Mouse (Mus musculus): ENCODE measurements at regions not wholly inside any gene's neighbourhood (a gene's known extent, or its start where the extent isn't known, plus 50 kb on each side); places are given as distances from the start of the nearest gene placed in this dataset.

DNA sequence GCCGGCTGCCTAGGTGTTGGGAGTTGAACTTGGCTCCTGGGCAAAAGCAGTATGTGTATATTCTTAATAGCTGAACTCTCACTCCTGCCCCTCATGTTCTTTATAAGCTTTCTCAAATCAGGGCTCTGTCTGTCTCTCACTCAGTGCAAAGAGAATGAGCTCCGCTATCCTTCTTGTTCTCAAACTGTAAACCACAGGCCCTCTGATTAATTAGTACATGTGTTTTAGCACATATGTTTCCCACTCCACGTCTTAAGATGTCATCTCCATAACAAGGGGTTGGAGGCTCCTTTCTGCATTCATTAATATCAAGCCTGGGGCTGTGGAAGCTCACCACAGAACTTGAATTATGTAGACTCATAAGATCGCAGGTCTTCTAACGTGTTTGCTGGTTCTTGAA, 104.7 kb downstream of the Nsun3 start:
- DNase-seq (ENCODE audit: low spot score), result no peak

DNA sequence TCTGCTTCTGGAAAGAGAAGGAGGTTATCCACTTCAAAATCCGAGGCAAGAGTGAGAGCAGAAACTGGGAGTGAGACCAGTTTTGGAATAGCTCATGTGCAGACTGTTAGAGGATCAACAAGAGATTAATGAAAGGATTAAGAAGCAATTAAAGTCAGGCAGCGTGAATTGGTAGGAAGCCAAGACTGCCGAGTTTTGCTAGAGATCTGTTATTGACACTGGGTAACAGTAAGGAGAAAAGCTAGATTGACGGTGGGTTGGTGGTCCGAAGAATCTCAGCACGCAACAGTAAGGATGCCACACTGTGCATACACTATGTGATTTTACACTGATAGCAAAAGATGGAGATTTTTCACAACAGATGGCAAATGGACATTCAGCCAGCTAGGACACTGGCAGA, 109.8 kb downstream of the Nsun3 start:
- DNase-seq (ENCODE audit: low spot score), result no peak

DNA sequence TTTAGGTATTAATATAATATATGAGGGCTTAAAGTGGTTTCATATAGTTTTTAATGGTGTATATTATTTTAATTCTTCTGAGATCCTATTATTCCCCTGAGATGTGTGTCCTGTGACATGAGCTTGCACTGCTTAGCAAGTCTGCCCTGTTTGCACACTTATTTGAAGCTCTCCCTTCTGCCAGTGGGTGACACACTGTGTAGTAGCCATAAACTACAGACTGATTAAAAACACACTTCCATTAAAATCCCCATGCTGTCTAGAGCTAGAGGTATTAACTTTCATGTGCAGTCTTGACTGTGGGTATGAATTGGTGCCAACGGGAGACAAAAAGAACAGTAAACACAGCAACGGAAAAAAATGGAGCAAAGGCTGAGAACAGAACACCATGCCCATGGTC, 129.2 kb downstream of the Nsun3 start:
- no peak for DNase-seq (ENCODE audit: low spot score)

DNA sequence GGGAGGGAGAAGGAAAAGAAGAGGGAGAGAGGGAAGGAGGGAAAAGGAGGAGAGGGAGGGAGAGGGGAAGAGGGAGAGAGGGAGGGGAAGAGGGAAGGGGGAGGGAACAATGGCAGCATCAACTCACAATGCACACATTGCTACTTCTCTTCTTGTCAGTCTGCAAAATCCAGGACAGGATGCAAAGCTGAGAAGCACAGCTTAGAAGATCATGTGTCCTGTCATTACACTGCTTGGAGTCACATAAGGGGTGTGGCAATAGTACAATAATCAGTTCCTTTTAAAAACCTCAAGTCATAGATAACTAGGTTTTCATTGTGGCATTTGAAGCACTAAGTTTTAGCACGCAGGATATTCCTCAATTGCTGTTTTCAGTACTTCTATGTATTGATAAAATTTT, 132.2 kb downstream of the Nsun3 start:
- DNase-seq (ENCODE audit: low spot score), result no peak

DNA sequence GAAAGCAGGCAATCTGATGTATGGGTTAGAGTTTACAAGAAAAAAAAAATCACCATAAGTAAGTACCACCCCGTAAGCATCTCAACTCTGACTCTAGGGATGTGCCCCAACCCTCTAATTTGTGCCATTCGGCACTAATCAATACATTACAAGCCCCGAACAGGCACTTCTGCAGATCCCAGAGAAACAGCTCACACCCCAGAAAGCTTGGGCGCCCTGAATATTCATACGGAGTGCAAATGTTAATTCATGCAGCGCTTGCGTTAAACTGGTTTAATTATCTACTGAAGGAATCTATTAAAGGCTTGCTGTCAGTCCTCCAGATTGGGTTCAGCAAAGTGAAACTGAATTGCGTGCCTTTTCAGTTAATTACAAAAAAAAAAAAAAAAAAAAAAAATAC, 132.8 kb downstream of the Nsun3 start:
- DNase-seq (ENCODE audit: low spot score), result no peak

DNA sequence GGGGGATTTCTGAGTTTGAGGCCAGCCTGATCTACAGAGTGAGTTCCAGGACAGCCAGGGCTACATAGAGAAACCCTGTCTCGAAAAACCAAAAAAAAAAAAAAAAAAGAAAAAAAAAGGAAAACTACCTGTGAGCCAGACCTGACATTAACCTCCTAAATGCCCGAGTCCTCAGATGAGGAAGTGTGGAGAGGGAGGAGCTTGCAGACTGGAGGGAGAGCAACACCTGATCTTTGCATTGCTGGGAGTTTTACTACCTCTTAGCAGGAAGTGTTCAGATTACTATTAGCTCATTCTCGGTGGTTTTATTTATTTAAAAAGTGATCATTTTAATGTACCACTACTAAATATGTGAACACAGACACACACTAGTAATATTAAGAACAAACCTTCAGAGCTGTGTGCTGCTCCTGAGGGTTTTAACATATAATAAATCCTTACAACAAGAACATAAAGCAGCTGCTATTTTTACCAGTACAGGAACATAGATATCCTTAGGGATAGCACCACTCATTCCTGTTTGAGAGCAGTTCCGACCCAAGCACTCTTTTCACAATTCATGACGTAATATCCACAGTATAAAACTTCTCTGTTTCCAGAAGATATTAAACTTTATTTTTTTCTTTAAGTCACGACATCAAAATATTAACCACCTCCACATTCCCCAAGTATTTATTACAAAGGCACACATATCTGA, 133.7 kb downstream of the Nsun3 start:
- DNase-seq (ENCODE audit: low spot score), result no peak

- DNase-seq (ENCODE audit: low spot score), result no peak
These were observed 135.8 kb downstream of the Nsun3 start for GRCm38 (mm10) chr16:62650856-62651255.

DNA sequence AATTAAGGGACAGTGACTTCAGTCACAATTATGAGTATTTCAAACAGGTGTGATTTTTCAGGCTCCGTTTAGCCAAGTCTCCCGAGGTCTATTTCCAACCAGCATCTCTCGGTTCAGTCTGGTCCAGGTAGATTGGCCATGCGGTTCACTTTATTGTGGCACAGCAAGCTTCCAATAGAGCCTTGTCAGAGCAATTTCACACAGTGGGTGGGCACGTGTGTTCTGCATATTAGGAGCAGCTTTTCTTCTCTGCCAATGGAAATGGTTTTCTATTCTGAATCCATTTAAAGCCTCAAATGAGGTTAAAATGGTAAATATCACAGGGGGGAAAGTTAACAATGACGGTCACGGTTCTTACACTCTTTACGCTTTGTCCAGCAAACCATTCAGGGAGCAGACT, 138.3 kb downstream of the Nsun3 start:
- DNase-seq (ENCODE audit: low spot score), result no peak

- DNase-seq (ENCODE audit: low spot score), result no peak
These were observed 140.5 kb downstream of the Nsun3 start for GRCm38 (mm10) chr16:62646113-62646512.

- DNase-seq (ENCODE audit: low spot score), result no peak
These were observed 143.7 kb downstream of the Nsun3 start for GRCm38 (mm10) chr16:62642859-62643403.

DNA sequence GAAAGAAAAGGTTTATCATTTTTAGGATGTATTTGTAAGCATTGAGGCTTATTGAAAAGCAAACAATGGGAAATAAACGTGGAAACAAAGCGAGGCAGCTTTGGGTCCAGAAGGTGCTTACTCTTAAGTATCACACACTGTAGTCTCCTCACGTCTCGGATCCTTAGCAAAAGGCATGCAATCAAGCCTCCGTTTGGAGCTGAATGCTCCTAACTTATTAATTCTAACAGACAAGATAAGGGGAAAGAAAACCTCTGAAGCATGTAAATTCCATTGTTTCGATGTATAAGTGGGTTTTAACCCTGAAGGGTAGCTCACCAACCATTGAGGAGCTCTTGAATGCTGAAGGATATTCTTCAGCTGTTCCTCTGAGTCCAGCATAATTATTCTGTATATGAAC, 162.7 kb downstream of the Nsun3 start:
- no peak for DNase-seq (ENCODE audit: low spot score)

- no peak for DNase-seq (ENCODE audit: low spot score)
These were observed 175.7 kb downstream of the Nsun3 start for GRCm38 (mm10) chr16:62610873-62611272.

- no peak for DNase-seq (ENCODE audit: low spot score)
These were observed 178.0 kb downstream of the Nsun3 start for GRCm38 (mm10) chr16:62608617-62609016.

DNA sequence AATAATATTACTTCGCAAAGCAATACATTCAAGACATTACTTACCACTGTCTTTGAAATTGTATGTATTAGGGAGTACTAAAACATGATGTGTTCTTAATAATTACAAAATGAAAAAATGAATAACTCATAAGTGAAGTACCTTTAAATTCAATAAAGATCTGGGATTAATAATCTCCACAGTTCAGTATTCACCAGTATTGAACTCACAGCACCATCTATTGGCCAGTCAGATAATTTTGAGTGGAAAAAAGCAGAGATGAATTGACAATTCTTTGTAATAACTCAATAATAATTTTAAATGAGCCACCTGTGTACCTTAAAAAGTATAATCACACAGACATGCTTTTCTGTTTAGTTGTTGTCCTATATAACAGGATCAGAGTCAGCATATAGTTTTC, 180.7 kb downstream of the Nsun3 start:
- no peak for DNase-seq (ENCODE audit: low spot score)

DNA sequence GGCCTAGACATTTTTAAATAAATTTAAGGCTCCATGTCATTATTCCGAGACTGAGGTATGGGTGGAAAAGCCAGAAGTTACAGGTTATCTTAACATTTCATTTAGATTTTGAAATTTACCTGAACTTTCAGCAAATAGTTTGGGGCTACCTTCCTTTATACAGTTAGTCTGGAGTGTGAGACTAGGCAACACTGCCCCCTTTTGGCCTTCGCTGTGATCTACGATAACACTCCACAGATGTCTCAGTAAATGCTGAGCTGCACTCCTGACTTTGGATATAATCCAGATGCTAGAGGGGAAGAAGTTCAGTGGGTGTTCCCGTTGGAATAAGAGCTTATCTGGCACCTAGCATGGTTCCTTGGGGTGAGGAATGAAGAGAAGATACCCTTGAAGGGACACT, 224.6 kb downstream of the Nsun3 start:
- DNase-seq (ENCODE audit: low spot score), result peak; percentile 32

GRCm38 (mm10) chr16:62543156-62543555, 243.5 kb downstream of the Nsun3 start:
- no peak for DNase-seq (ENCODE audit: low spot score)

GRCm38 (mm10) chr16:62537730-62538479, 248.7 kb downstream of the Nsun3 start:
- DNase-seq (ENCODE audit: low spot score), result no peak

- no peak for DNase-seq (ENCODE audit: low spot score)
These were observed 277.3 kb downstream of the Nsun3 start for GRCm38 (mm10) chr16:62509321-62509720.

DNA sequence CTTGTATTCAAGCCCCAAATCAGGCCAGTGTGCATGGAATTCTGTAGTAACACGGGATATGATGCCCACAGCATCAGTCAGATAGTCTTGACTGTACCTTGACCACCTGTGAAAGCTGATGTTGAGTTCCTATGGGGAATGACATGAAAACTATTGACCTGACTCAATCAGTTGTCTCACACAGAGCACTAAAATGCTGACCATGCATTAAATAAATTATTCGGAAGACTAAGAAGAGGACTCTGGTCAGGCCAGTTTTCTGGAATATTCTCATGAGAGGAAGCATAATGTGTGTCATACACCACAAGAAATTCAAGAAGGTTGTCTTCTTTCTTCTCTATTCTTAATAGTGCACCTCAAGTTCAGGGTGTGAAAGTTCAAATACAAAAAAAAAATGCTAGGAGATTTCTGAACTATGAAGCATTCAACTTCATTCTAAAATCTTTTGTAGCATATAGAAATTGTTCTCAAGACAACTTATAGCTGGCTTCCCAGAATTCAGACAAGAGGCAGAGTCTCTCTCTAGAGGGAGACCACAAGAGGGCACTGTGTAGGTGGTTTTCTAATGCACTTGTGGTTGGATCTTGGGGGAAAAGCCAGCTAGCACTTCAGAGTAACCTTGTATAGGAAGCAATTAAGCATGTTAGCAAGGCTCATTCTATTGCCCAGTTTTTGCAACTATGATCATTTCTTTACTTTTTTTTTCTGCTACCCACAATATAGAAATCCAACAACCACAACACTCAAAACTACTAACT, 279.7 kb downstream of the Nsun3 start:
- peak; percentile 6 for DNase-seq (ENCODE audit: low spot score)

DNA sequence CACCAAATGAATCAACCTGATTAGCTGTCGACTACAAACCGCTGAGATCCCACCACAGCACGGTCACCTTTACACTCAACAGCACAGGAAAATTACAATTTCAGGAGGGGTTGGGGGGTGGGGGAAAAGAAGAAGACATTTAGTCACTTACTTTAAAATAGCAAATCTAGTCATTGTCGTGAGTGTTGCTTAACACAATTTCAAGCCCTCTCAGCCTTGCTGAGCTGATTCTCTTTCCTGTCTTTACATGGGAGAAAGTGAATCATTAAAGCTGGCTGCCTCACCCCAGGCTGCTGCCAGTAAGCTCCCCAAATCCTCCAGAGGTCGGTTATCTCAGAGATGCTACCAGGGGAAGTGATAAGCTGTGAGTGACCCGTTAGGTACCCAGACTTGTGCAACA, 285.7 kb downstream of the Nsun3 start:
- DNase-seq (ENCODE audit: low spot score), result no peak

DNA sequence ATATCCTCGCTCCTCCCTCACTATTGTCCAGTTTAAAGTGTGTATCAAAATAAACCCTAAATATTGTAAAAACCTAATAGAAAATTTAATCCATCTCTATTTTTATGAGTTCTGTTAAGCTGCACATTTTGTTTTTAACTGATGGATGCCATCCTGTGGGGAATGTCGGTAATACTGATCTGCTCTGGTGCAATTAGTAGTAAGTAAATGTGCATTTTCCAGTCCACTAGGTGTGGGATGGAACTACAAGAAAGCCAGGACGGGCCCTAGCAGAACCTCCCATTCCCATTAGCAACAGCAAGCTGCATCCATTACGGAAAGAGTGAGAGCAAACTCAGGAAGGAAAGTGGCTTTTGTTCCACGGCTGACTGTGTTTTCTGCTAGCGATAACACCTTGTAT, 286.3 kb downstream of the Nsun3 start:
- no peak for DNase-seq (ENCODE audit: low spot score)

DNA sequence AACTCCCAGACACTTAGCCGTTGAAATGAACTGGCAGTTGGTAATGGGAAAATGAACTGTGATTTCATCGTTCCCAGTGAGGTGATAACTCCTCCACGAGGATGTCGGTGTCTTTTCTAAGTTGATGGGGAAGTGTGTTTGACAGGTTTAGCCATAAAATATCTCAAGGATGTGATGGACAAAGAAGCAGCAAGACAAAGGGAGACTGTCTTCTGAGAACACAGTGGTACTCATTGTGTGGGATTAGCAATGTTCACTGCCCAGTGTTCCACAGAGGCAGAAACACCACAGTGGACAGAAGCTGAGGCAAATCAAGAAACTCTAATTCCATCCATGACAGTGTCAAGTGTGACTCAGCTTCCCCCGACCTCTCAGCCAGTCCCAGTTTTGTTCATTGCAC, 287.9 kb downstream of the Nsun3 start:
- no peak for DNase-seq (ENCODE audit: low spot score)

DNA sequence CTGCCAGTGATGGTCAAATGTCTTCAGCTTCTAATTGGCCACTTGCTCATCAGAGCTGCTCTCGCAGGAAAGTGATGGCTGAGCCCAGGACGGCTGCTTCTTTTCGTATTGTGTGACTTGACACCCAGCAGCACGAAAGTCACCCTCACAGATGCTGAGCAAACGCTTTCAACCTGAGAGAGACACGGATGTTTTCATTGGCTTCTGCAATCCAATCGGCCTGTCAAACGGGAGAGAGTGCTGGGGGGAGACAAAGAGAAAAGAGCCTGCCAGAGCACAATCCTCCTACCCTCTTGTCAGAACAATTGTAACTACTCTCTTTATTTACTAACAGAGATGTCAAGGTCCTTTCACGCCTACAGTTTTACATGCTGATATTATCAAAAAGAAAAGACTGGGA, 289.9 kb downstream of the Nsun3 start:
- DNase-seq (ENCODE audit: low spot score), result no peak

Measured in urinary bladder, postnatal 14 days (tissue).